Mouse (Mus musculus): Measurements from ENCODE around the gene Ccdc142. TPM values are rescaled to one million over a fixed set of nuclear protein-coding genes. Genes with fewer than 3 reads are reported as not detected.

Gene Ccdc142
- polyA plus RNA-seq, 2 experiments from 2014 or later: not detected

- peak; percentile 36 for ATAC-seq
These were observed 15.0 kb upstream of the Ccdc142 start, which contains the start of gene Lbx2 for GRCm38 (mm10) chr6:83086121-83087035. Lbx2 (plus strand) TSS chr6:83086367.

GRCm38 (mm10) chr6:83087205-83087925, 14.0 kb upstream of the Ccdc142 start:
- ATAC-seq: no peak

GRCm38 (mm10) chr6:83087926-83088260, 13.5 kb upstream of the Ccdc142 start:
- no peak for ATAC-seq

GRCm38 (mm10) chr6:83092416-83093127, 8.8 kb upstream of the Ccdc142 start:
- no peak for ATAC-seq

- peak; percentile 96 for ATAC-seq
These were observed 5.4 kb upstream of the Ccdc142 start for GRCm38 (mm10) chr6:83095968-83096367.

- no peak for ATAC-seq
These were observed 3.0 kb upstream of the Ccdc142 start for GRCm38 (mm10) chr6:83098411-83098810.

- ATAC-seq: peak; percentile 77
These were observed 521 bp downstream of the Ccdc142 start for GRCm38 (mm10) chr6:83101688-83102556.

GRCm38 (mm10) chr6:83103130-83103650, 1.8 kb downstream of the Ccdc142 start:
- ATAC-seq: no peak

GRCm38 (mm10) chr6:83104158-83104557, 2.8 kb downstream of the Ccdc142 start:
- ATAC-seq: no peak

- ATAC-seq: no peak
These were observed 6.4 kb downstream of the Ccdc142 start for GRCm38 (mm10) chr6:83107566-83108400.

GRCm38 (mm10) chr6:83108762-83109668, 7.6 kb downstream of the Ccdc142 start, which contains the start of gene Mrpl53:
Mrpl53 (plus strand) TSS chr6:83109040.
- ATAC-seq: peak; percentile 77

- ATAC-seq: no peak
These were observed 10.2 kb downstream of the Ccdc142 start for GRCm38 (mm10) chr6:83111510-83112136.

GRCm38 (mm10) chr6:83115011-83115671, 13.7 kb downstream of the Ccdc142 start, which contains the start of gene Mogs:
Mogs (plus strand) TSS chr6:83115496.
- peak; percentile 89 for ATAC-seq

- peak; percentile 50 for ATAC-seq
These were observed 14.4 kb downstream of the Ccdc142 start for GRCm38 (mm10) chr6:83115682-83116372.

GRCm38 (mm10) chr6:83116373-83117164, 15.2 kb downstream of the Ccdc142 start:
- no peak for ATAC-seq

- ATAC-seq: no peak
These were observed 15.7 kb downstream of the Ccdc142 start for GRCm38 (mm10) chr6:83117165-83117438.

- ATAC-seq: no peak
These were observed 16.2 kb downstream of the Ccdc142 start for GRCm38 (mm10) chr6:83117616-83118015.

All from activated CD4-positive, CD25-positive, alpha-beta regulatory T cell, adult 4 months (primary cell).